Mouse (Mus musculus): ENCODE data around the gene Il27.
A peak's percentile ranks its signal among the peaks of the same experiment; 100 is the strongest.
"Not testable (repeated sequence)": the region's sequence is repeated elsewhere in the genome, so short reads cannot be mapped to it uniquely, and the experiment has no call there.

Gene Il27

GRCm38 (mm10) chr7:126594862-126595561, at the start of gene Il27:
TSS of gene Il27 (minus strand) at chr7:126594941.
- DNase-seq (ENCODE audit: low spot score in 2 of 2) = no peak

GRCm38 (mm10) chr7:126644345-126644744, 49.6 kb upstream of the Il27 start:
- no peak for DNase-seq (ENCODE audit: low spot score in 2 of 2)

GRCm38 (mm10) chr7:126643244-126643617, 48.5 kb upstream of the Il27 start:
- not testable (repeated sequence) for DNase-seq (ENCODE audit: low spot score in 2 of 2)

- no peak for DNase-seq (ENCODE audit: low spot score in 2 of 2)
Measured at GRCm38 (mm10) chr7:126642545-126643243, 48.0 kb upstream of the Il27 start.

- DNase-seq (ENCODE audit: low spot score in 2 of 2) = peak in 1 of 2 experiments; percentile 17
Measured at GRCm38 (mm10) chr7:126636733-126637520, 42.2 kb upstream of the Il27 start.

- DNase-seq (ENCODE audit: low spot score in 2 of 2) = no peak
Measured at GRCm38 (mm10) chr7:126635375-126635774, 40.6 kb upstream of the Il27 start.

DNA sequence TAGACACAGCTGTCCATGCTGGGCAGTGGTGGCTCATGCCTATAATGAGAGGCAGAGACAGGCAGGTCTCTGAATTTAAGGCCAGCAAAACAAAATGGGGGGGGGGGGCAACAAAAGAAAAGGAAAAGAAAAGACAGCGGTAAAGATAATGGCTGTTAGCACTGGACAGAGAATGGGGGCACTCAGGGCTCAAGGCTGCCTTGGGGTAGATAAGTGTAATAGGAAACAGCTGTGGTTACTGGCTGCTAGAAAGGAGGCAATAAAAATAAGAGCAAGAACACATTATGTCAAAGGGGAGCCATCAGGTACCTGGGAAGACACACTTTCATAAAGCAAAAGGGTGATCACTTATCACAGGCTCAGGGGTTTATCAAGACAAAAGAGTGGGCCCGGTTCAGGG, 37.7 kb upstream of the Il27 start:
- DNase-seq (ENCODE audit: low spot score in 2 of 2) = no peak

GRCm38 (mm10) chr7:126630824-126631518, 36.2 kb upstream of the Il27 start, which contains the start of gene Nupr1:
TSS of gene Nupr1 (minus strand) at chr7:126630861.
- no peak for DNase-seq (ENCODE audit: low spot score in 2 of 2)

- no peak for DNase-seq (ENCODE audit: low spot score in 2 of 2)
Measured at GRCm38 (mm10) chr7:126629915-126630314, 35.2 kb upstream of the Il27 start.

DNA sequence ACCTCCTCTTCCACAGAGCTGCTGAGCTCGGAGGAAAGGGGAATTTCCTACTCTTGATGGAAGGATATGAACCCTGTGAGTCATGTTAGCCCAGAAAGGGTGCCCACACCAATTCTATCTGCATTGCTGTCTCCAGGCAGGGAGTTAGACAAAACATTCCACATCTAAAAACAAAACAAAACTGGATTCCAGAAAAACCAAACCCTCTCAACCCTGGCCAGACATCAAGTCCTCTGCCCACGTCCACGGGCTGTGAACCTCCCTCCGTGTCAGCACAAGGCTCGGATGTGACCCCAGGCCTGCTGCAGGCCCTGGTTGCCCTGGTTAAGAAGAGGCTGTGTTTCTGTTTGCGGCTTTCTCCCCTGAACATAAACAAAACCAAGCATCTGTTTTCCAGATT, 33.4 kb upstream of the Il27 start:
- no peak for DNase-seq (ENCODE audit: low spot score in 2 of 2)

GRCm38 (mm10) chr7:126625807-126626600, 31.3 kb upstream of the Il27 start:
- no peak for DNase-seq (ENCODE audit: low spot score in 2 of 2)

DNA sequence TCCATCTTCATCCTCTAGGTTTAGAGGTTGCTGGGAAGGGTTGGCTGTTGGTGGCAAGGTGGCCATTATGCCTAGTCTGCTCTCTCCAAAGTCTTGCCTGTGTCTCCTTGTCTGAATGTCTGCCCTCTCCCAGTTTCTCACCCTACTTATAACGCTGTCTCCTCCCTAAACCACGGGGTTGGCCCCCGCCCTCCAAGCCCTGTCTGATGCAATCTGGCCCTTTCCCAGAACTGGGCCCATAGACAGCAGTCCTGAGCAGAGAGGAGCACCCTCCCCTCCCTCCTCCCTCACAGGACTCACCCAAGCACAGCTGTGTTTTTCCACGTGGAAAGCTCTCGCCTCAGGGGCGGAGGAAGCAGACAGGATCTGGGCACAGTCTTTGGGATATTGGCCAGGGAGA, 30.6 kb upstream of the Il27 start:
- peak; percentile 22 to 39 for DNase-seq (ENCODE audit: low spot score in 2 of 2)

DNA sequence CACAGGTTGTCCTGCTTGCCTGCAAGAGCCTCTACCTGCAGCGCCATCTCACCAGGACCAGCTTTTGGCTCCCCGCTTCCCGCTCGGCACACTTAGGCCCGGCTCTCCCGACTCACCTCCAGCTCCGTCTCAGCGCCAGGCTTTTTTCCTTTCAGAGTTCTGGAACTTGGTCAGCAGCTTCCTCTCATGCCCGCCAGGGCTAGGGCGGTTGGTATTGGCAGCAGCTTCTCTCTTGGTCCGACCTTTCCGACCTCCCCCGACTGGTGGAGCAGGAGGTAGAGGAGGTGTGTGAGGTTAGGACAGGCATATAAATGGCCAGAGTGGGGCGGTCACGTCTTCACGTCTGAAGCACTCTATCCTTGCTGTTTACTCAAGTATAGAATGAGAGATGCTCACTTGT, 30.0 kb upstream of the Il27 start:
- no peak for DNase-seq (ENCODE audit: low spot score in 2 of 2)

- DNase-seq (ENCODE audit: low spot score in 2 of 2) = no peak
Measured at GRCm38 (mm10) chr7:126623381-126623780, 28.6 kb upstream of the Il27 start.

DNA sequence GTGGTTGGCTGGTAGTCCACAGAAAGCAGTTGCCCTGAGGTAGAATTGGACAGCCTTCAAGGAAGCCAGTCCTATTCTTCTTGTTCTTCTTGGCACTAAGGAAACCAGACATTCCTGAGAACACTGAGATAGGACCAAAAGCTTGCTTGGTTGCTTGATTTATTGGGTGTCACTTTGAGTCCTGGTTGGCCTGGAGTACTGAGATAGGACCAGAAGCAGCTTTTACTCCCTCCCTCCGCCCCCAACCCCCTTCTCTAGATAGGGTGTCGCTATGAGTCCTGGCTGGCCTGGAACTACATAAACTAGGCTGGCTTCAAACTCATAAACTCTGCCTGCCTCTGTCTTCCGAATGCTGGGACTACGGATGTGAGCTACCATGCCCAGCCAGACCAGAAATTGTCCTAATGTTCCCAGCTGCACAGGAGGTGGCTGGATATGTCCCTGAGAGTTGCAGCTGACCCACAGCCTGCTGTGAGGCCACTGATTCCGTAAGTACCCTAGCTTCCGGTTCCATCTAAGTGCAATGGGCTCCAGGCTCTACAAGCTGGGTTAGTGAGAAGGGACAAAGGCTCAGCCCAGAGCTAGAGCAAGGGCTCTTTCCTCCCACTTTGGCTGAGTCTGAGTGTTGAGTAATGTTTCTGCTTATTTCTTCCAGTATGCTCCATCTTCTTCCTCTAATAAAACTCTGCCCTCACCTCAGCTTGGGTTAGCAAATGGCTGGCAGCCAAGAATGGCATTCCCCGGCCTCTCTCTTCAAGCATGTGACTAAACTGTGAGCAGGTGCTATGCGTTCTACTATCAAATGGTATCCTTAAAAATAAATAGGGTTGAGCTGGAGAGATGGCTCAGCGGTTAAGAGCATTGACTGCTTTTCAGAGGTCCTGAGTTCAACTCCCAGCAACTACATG, 27.0 kb upstream of the Il27 start:
- no peak for DNase-seq (ENCODE audit: low spot score in 2 of 2)

DNA sequence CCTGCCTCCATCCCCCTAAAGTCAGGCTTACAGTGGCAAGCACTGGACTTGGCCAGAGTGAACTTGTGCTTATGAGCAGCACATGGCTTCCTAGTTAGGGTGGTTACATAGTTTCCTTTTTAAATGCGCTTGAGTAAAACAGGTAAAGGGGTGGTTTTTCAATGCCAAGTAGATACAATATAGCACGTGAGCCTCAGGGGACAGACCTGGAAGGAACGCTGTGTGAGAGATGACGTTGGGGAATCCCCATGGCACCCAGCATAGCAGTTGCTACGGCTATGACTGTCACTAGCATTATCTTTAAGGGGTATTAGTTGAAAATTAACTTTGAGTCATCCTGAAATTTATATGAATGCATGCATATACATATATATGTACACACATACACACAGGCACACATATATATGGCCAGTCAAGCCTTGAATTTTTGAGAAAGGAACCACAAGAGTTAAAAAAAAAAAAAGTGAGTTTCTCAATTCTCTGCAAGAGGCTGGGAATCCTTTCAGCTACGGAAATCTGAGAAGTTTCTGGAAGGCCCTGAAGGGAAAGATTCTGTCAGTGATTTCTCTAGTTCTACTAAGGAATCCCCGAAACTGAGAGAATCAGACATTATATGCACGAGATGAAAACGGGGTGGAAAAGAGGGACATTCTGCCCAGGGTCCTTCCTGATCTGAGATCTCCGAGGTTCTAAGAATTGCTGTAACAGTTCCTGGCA, 25.0 kb upstream of the Il27 start:
- DNase-seq (ENCODE audit: low spot score in 2 of 2) = no peak

DNA sequence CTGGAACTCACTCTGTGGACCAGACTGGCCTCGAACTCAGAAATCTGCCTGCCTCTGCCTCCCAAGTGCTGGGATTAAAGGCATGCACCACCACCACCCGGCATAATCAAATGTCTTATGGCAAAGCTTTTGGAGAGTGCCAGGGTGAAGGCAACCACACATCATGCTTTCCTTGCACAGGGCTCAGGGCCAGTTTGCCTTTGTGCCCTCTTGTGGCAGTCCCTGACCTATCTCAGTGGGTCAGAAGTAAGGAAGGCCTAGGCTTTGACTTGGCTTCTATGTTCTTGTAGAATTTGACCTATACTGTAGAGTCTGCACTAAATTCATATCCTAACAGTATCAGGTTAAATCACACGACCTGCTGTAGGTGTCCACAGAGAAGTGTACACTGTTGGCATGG, 22.0 kb upstream of the Il27 start:
- no peak for DNase-seq (ENCODE audit: low spot score in 2 of 2)

DNA sequence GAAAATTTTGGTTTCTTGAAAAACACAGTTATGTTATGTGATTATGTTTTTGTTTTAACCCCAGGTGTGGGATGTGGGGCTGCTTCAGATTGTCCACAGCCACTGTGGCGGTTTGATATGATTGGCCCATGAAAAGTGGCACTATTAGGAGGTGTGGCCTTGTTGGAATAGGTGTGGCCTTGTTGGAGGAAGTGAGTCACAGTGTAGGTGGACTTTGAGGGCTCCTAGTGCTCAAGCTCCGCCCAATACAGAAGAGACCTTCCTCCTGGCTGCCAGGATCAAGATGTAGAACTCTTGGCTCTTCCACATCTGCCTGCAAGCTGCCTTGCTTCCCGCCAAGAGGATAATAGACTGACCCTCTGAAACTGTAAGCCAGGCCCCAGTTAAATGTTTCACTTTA, 18.0 kb upstream of the Il27 start:
- no peak for DNase-seq (ENCODE audit: low spot score in 2 of 2)

GRCm38 (mm10) chr7:126607796-126608195, 13.1 kb upstream of the Il27 start:
- no peak for DNase-seq (ENCODE audit: low spot score in 2 of 2)

Data from frontal cortex, postnatal 14 days (tissue).